Mouse (Mus musculus): ENCODE results near the gene Cux2. TPM values are rescaled to one million over a fixed set of nuclear protein-coding genes. Genes with fewer than 3 reads are reported as not detected.

Gene Cux2
- total and polyA plus RNA-seq, 3 experiments: 1.4 to 3.5 TPM; not detected in 1

DNA sequence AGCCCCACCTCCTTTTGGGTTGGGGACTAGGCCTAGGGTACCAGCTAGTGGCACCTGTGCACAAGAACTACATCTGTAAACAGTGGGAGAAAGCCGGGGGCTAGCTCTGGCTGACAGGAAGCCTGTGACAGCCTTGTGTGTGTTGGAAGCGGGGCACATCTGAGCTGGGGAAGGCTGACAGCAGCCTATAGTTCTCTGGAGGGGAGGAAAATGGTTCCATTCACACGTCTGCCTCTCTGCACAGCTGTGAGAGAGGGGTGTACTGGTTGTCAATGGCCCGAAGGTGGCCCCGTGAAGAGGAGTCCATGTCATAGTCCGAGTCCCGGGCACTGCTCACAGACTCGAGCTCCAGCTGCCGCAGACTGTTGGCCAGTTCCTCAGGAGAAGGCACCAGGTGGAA lies 232.4 kb downstream of the Cux2 start:
- DNase-seq (ENCODE audit: low read depth, low spot score): no peak
- H3K27me3 ChIP-seq (ENCODE audit: control insufficient read depth in 1 of 2, insufficient read depth in 2 of 2, low read length in 2 of 2): no peaks in the 10 kb centered on the region
- no peak for TF ChIP-seq CHD1 (IDR thresholded peaks at IDR 0.05; ENCODE audit: low read depth, low read length)
- H3K9ac ChIP-seq (ENCODE audit: control insufficient read depth, low read depth, low read length, poor library complexity, severe bottlenecking): no peak overlapping the region
- H3K27ac ChIP-seq (ENCODE audit: control insufficient read depth, low read depth, low read length): no peak overlapping the region
- H3K36me3 ChIP-seq (ENCODE audit: control insufficient read depth in 1 of 2, insufficient read depth in 2 of 2, low read length in 2 of 2): peaks cover 0 to 10% of the 10 kb centered on the region in 2 experiments
- H3K4me1 ChIP-seq (ENCODE audit: control insufficient read depth in 1 of 2, insufficient read depth in 2 of 2, low read length in 2 of 2): no peaks in the 10 kb centered on the region
- H3K4me3 ChIP-seq (ENCODE audit: control insufficient read depth in 1 of 2, insufficient read depth in 1 of 2, low read depth in 2 of 2, low read length in 2 of 2): no peak overlapping the region
- no peaks in the 10 kb centered on the region for H3K79me2 ChIP-seq (ENCODE audit: control insufficient read depth, insufficient read depth, low read length, poor library complexity)
- H3K9me3 ChIP-seq (replicated peaks; ENCODE audit: insufficient read depth, low read length): no peaks in the 10 kb centered on the region

DNA sequence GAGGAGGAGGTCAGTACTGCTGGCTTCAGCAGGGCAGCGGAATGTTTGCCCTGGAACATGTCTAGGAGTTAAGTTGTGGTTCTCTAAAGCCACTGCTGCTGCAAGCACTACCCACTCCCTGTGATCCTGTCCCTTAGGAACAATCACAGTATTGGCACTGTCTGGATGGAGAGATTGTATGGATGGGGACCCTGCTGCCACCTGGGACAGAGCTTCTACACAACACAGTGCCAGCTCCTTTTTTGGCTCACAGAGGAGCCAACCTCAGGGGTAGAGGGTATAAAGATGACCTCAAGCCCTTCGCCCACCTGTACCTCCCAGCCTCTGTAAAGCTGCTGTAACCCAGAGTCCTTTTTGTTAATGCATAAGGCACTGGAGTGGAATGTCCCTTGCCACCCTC lies 233.3 kb downstream of the Cux2 start:
- no peaks in the 10 kb centered on the region for H3K4me1 ChIP-seq (ENCODE audit: control insufficient read depth in 1 of 2, insufficient read depth in 2 of 2, low read length in 2 of 2)

DNA sequence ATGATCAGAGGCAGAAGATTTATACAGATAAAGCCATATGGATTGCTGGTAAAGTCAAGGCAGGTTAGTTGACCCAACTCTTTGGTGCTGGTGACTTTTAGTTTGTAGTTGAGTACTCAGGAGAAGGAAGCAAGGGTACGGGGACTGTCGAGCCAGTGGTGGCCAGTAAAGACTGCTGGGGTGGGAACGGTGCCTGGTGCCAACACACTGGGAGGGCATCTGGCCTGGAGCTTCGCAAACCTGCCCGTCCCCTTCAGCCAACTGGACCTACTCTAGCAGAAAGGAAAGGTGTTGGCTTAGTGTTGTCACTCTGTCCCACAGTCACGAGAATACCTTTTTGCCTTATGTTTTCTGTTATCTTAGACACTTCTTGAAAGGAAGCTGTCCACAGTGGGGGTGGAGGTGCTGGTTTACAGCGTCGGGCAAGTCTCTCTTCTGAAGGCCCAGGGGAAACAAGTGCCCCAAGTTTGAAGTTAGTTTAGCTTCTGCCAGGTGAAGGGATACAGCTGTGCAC lies 234.0 kb downstream of the Cux2 start:
- Histone ChIP-seq H3K9me3 (replicated peaks; ENCODE audit: insufficient read depth, low read length) (no peaks in the 10 kb centered on the region), H3K27me3 (ENCODE audit: control insufficient read depth in 1 of 2, insufficient read depth in 2 of 2, low read length in 2 of 2) (no peaks in the 10 kb centered on the region), H3K4me3 (ENCODE audit: control insufficient read depth in 1 of 2, insufficient read depth in 1 of 2, low read depth in 2 of 2, low read length in 2 of 2) (no peak overlapping the region), H3K4me1 (ENCODE audit: control insufficient read depth in 1 of 2, insufficient read depth in 2 of 2, low read length in 2 of 2) (no peaks in the 10 kb centered on the region), H3K27ac (ENCODE audit: control insufficient read depth, low read depth, low read length) (no peak overlapping the region), H3K9ac (ENCODE audit: control insufficient read depth, low read depth, low read length, poor library complexity, severe bottlenecking) (no peak overlapping the region), H3K36me3 (ENCODE audit: control insufficient read depth in 1 of 2, insufficient read depth in 2 of 2, low read length in 2 of 2) (peaks cover 0 to 9% of the 10 kb centered on the region in 2 experiments; a peak in 3 of 4 replicates), H3K79me2 (ENCODE audit: control insufficient read depth, insufficient read depth, low read length, poor library complexity) (no peaks in the 10 kb centered on the region)
- TF ChIP-seq USF1 (IDR thresholded peaks at IDR 0.05; ENCODE audit: low read depth, low read length): no peak
- no peak for TF ChIP-seq ETS1 (IDR thresholded peaks at IDR 0.05; ENCODE audit: low read depth, low read length)
- no peak for TF ChIP-seq POLR2AphosphoS5 (IDR thresholded peaks at IDR 0.05; ENCODE audit: borderline replicate concordance, low read depth, low read length)
- no peak for TF ChIP-seq ELF1 (IDR thresholded peaks at IDR 0.05; ENCODE audit: low read depth, low read length)
- TF ChIP-seq ZMIZ1 (IDR thresholded peaks at IDR 0.05; ENCODE audit: low read depth, low read length): peak; percentile 10; the same call in 1 of the 2 replicates
- TF ChIP-seq MXI1 (IDR thresholded peaks at IDR 0.05; ENCODE audit: low read depth, low read length): no peak
- no peak for DNase-seq (ENCODE audit: low read depth, low spot score)

More for the DNA sequence above, 233.3 kb downstream of the Cux2 start:
- H3K27me3 ChIP-seq (ENCODE audit: control insufficient read depth in 1 of 2, insufficient read depth in 2 of 2, low read length in 2 of 2): no peaks in the 10 kb centered on the region
- no peak for DNase-seq (ENCODE audit: low read depth, low spot score)
- peaks cover 0 to 10% of the 10 kb centered on the region in 2 experiments; a peak in 3 of 4 replicates for H3K36me3 ChIP-seq (ENCODE audit: control insufficient read depth in 1 of 2, insufficient read depth in 2 of 2, low read length in 2 of 2)
- no peaks in the 10 kb centered on the region for H3K9me3 ChIP-seq (replicated peaks; ENCODE audit: insufficient read depth, low read length)
- no peak overlapping the region for H3K4me3 ChIP-seq (ENCODE audit: control insufficient read depth in 1 of 2, insufficient read depth in 1 of 2, low read depth in 2 of 2, low read length in 2 of 2)
- H3K79me2 ChIP-seq (ENCODE audit: control insufficient read depth, insufficient read depth, low read length, poor library complexity): no peaks in the 10 kb centered on the region
- no peak overlapping the region for H3K27ac ChIP-seq (ENCODE audit: control insufficient read depth, low read depth, low read length)
- H3K9ac ChIP-seq (ENCODE audit: control insufficient read depth, low read depth, low read length, poor library complexity, severe bottlenecking): no peak overlapping the region
- TF ChIP-seq ETS1 (IDR thresholded peaks at IDR 0.05; ENCODE audit: low read depth, low read length) (no peak), POLR2A (IDR thresholded peaks at IDR 0.05; ENCODE audit: control insufficient read depth in 1 of 2, insufficient read depth in 1 of 2, low read depth in 1 of 2, low read length in 2 of 2, poor library complexity in 1 of 2) (peak in 1 of 2 experiments; percentile 42; a peak in 1 of 4 replicates), MYB (IDR thresholded peaks at IDR 0.05; ENCODE audit: low read depth, low read length) (no peak), POLR2AphosphoS2 (IDR thresholded peaks at IDR 0.05; ENCODE audit: low read length) (peak; percentile 45; the same call in 1 of the 2 replicates)
